Mouse (Mus musculus) neural tube, embryonic 14.5 days (tissue): Measurements from ENCODE around the gene 1190005I06Rik. TPM values are rescaled to one million over a fixed set of nuclear protein-coding genes. Genes with fewer than 3 reads are reported as not detected.

Source experiments
- ATAC-seq: fragments of 200-750 bp; cut with Nextera tagmentation; 2 replicates; pipeline ENCODE4 v1.8.0; 2017; ENCODE audit warnings: low read depth, mild to moderate bottlenecking, moderate TSS enrichment, moderate library complexity
- H3K27ac ChIP-seq: fragments of 300-500 bp; sonication (generic); 2 replicates; pipeline ENCODE4 v1.5.1; 2014; ENCODE audit warnings: low read depth, mild to moderate bottlenecking, control low read depth, low read length, moderate library complexity, mixed read lengths
- H3K27me3 ChIP-seq: fragments of 300-500 bp; sonication (generic); 2 replicates; pipeline ENCODE4 v1.6.1; 2014; ENCODE audit warnings: low read length; ENCODE audit not compliant: control insufficient read depth, insufficient read depth
- H3K36me3 ChIP-seq: fragments of 300-500 bp; sonication (generic); 2 replicates; pipeline ENCODE4 v1.6.1; 2014; ENCODE audit warnings: low read length, mixed read lengths; ENCODE audit not compliant: control insufficient read depth, insufficient read depth
- H3K4me1 ChIP-seq: fragments of 300-500 bp; sonication (generic); 2 replicates; pipeline ENCODE4 v1.6.1; 2014; ENCODE audit warnings: low read length; ENCODE audit not compliant: control insufficient read depth, insufficient read depth
- H3K4me2 ChIP-seq: fragments of 300-500 bp; sonication (generic); 2 replicates; pipeline ENCODE4 v1.6.1; 2014; ENCODE audit warnings: mild to moderate bottlenecking, low read depth, low read length, control low read depth
- H3K4me3 ChIP-seq: fragments of 300-500 bp; sonication (generic); 2 replicates; pipeline ENCODE4 v1.5.1; 2014; ENCODE audit warnings: low read depth, low read length, control low read depth, mixed read lengths
- H3K9ac ChIP-seq: fragments of 300-500 bp; sonication (generic); replicated peaks from 2 replicates; pipeline ENCODE4 v1.6.1; 2014; ENCODE audit warnings: low read depth, mild to moderate bottlenecking, control low read depth, low read length, mixed read lengths
- H3K9me3 ChIP-seq: fragments of 300-500 bp; sonication (generic); 2 replicates; pipeline ENCODE4 v1.6.1; 2016; ENCODE audit warnings: low read length; ENCODE audit not compliant: control insufficient read depth
- WGBS: fragments of 180-500 bp; shearing (Covaris S2); extraction: QIAGEN DNeasy Blood & Tissue Kit; methylation state at CpG from one replicate; pipeline ENCODE4 v1.1.7; 2014; 5-methylcytosine and 5-hydroxymethylcytosine counted together
- polyA plus RNA-seq: library from polyadenylated mRNA; unstranded; fragments of >200 nt; fragmentation: Nextera tagmentation; extraction: Ambion mirVana; gene quantifications from 2 replicates; pipeline ENCODE4 v1.2.1, GENCODE M21; 2014

Gene 1190005I06Rik
- polyA plus RNA-seq = 9.9 and 10.0 TPM in 2 replicates

GRCm38 (mm10) chr8:120647532-120647931 lies at the start of gene 1190005I06Rik:
Gene 1190005I06Rik (minus strand): TSS chr8:120647632.
- Histone ChIP-seq H3K27ac (no peak within 1 kb of the TSS), H3K4me3 (no peak within 1 kb of the TSS), H3K9me3 (no peaks in the 10 kb centered on the region), H3K9ac (no peak within 1 kb of the TSS), H3K4me1 (no peaks in the 10 kb centered on the region), H3K36me3 (no peaks in the 10 kb centered on the region), H3K27me3 (no peaks in the 10 kb centered on the region), H3K4me2 (no peak within 1 kb of the TSS)
- ATAC-seq = no peak
- WGBS = 66% methylated on average over 7 of the region's 7 CpGs

- Histone ChIP-seq H3K4me1 (no peaks in the 10 kb centered on the region), H3K9ac (no peak overlapping the region), H3K4me3 (no peak overlapping the region), H3K36me3 (no peaks in the 10 kb centered on the region), H3K27ac (no peak overlapping the region), H3K27me3 (no peaks in the 10 kb centered on the region), H3K4me2 (no peak overlapping the region), H3K9me3 (no peaks in the 10 kb centered on the region)
- WGBS = 55% methylated on average over 13 of the region's 13 CpGs
- ATAC-seq = no peak
Observed at GRCm38 (mm10) chr8:120696401-120697153, 49.1 kb upstream of the 1190005I06Rik start.

- no peak overlapping the region for H3K4me3 ChIP-seq
- no peak overlapping the region for H3K4me2 ChIP-seq
- WGBS = 42% methylated on average over 22 of the region's 22 CpGs
- ATAC-seq = no peak
- H3K36me3 ChIP-seq = no peaks in the 10 kb centered on the region
- no peaks in the 10 kb centered on the region for H3K9me3 ChIP-seq
- no peaks in the 10 kb centered on the region for H3K4me1 ChIP-seq
- no peaks in the 10 kb centered on the region for H3K27me3 ChIP-seq
- H3K9ac ChIP-seq = no peak overlapping the region
- H3K27ac ChIP-seq = no peak overlapping the region
Observed at GRCm38 (mm10) chr8:120693861-120694493, 46.5 kb upstream of the 1190005I06Rik start.

- Histone ChIP-seq H3K4me3 (no peak overlapping the region), H3K27me3 (no peaks in the 10 kb centered on the region), H3K4me2 (no peak overlapping the region), H3K4me1 (no peaks in the 10 kb centered on the region), H3K27ac (no peak overlapping the region), H3K36me3 (no peaks in the 10 kb centered on the region), H3K9me3 (no peaks in the 10 kb centered on the region), H3K9ac (no peak overlapping the region)
- 77% methylated on average over 4 of the region's 4 CpGs for WGBS
- no peak for ATAC-seq
Observed at GRCm38 (mm10) chr8:120692934-120693333, 45.5 kb upstream of the 1190005I06Rik start.

- Histone ChIP-seq H3K27me3 (no peaks in the 10 kb centered on the region; the same call in 1 of the 2 replicates), H3K36me3 (no peaks in the 10 kb centered on the region), H3K9me3 (no peaks in the 10 kb centered on the region), H3K27ac (no peak overlapping the region), H3K4me2 (no peak overlapping the region), H3K4me3 (no peak overlapping the region), H3K9ac (no peak overlapping the region), H3K4me1 (no peaks in the 10 kb centered on the region)
- ATAC-seq = no peak
- 93% methylated on average over 7 of the region's 7 CpGs for WGBS
Observed at GRCm38 (mm10) chr8:120688511-120688910, 41.1 kb upstream of the 1190005I06Rik start.

- Histone ChIP-seq H3K4me1 (no peaks in the 10 kb centered on the region), H3K27ac (no peak overlapping the region), H3K9ac (no peak overlapping the region), H3K9me3 (no peaks in the 10 kb centered on the region), H3K27me3 (no peaks in the 10 kb centered on the region; the same call in 1 of the 2 replicates), H3K4me3 (no peak overlapping the region), H3K4me2 (no peak overlapping the region), H3K36me3 (no peaks in the 10 kb centered on the region)
- no peak for ATAC-seq
- 79% methylated on average over 8 of the region's 8 CpGs for WGBS
Observed at GRCm38 (mm10) chr8:120687786-120688185, 40.4 kb upstream of the 1190005I06Rik start.

- ATAC-seq = no peak
- WGBS = 88% methylated on average over 5 of the region's 5 CpGs
- H3K36me3 ChIP-seq = no peaks in the 10 kb centered on the region
Observed at GRCm38 (mm10) chr8:120686576-120686975, 39.1 kb upstream of the 1190005I06Rik start.

GRCm38 (mm10) chr8:120686051-120686450 lies 38.6 kb upstream of the 1190005I06Rik start:
- WGBS = 84% methylated on average over 13 of the region's 13 CpGs
- Histone ChIP-seq H3K4me3 (no peak overlapping the region), H3K27me3 (no peaks in the 10 kb centered on the region; the same call in 1 of the 2 replicates), H3K9ac (no peak overlapping the region), H3K9me3 (no peaks in the 10 kb centered on the region), H3K36me3 (no peaks in the 10 kb centered on the region), H3K27ac (no peak overlapping the region), H3K4me2 (no peak overlapping the region), H3K4me1 (no peaks in the 10 kb centered on the region)
- no peak for ATAC-seq

More at GRCm38 (mm10) chr8:120686576-120686975, 39.1 kb upstream of the 1190005I06Rik start:
- Histone ChIP-seq H3K9me3 (no peaks in the 10 kb centered on the region), H3K4me3 (no peak overlapping the region), H3K4me2 (no peak overlapping the region), H3K27me3 (no peaks in the 10 kb centered on the region; the same call in 1 of the 2 replicates), H3K4me1 (no peaks in the 10 kb centered on the region), H3K27ac (no peak overlapping the region), H3K9ac (no peak overlapping the region)

GRCm38 (mm10) chr8:120685591-120685990 lies 38.2 kb upstream of the 1190005I06Rik start:
- H3K4me2 ChIP-seq = no peak overlapping the region
- H3K27ac ChIP-seq = no peak overlapping the region
- no peak overlapping the region for H3K4me3 ChIP-seq
- H3K9me3 ChIP-seq = no peaks in the 10 kb centered on the region
- no peak overlapping the region for H3K9ac ChIP-seq
- H3K4me1 ChIP-seq = no peaks in the 10 kb centered on the region
- H3K36me3 ChIP-seq = no peaks in the 10 kb centered on the region
- WGBS = 77% methylated on average over 8 of the region's 8 CpGs
- no peaks in the 10 kb centered on the region; the same call in 1 of the 2 replicates for H3K27me3 ChIP-seq
- ATAC-seq = no peak
